18 mouse cellular contexts compared by ENCODE assay signal in the genomic region with DNA sequence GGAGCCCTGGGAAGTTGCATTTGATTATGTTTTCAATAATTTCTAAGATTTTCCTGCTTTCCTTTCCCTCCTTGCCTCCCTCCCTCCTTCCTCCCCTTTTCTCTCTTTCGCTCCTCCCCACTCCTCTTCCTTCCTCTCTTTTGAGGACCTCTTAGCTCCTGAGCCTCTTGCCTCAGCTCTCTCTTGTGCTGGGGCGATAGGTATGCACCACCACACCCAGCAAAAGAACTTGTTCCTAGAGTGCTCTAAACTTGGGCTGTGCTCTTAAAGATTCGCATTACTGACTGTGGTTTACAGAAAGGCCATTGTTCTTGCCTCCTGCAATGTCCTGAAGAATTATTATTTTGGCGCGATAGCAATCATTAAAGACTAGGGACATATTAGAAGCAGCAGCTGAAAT.
"Had no signal": no experiment of that assay in that cellular context is flagged by ENCODE, and none has a peak within 500 bp of the region (broad histone marks: within the 10 kb centered on the region; RNA-seq: fewer than 3 reads in every experiment).

No protein-coding gene starts in this region.

- H3K27ac ChIP-seq: liver, embryonic 12.5 days; liver, embryonic 14.5 days; midbrain, embryonic 10.5 days; midbrain, embryonic 12.5 days; neural tube, embryonic 13.5 days; neural tube, embryonic 15.5 days had no signal

- DNase-seq: lung, embryonic 14.5 days; midbrain, embryonic 14.5 days; retina, postnatal 1 day; right cerebral cortex, adult 18-20 months; right cerebral cortex, postnatal 25 days; right cerebral cortex, postnatal 4 days; spleen, adult 18-20 months; thymus, adult 18-20 months; thymus, postnatal 14 days; thymus, postnatal 36 days had no signal

- H3K9me3 ChIP-seq: liver, embryonic 12.5 days; midbrain, embryonic 10.5 days; midbrain, embryonic 12.5 days; neural tube, embryonic 13.5 days; neural tube, embryonic 15.5 days had no signal

- H3K9ac ChIP-seq: liver, embryonic 12.5 days; liver, embryonic 14.5 days; lung, embryonic 14.5 days; midbrain, embryonic 12.5 days; neural tube, embryonic 13.5 days; neural tube, embryonic 15.5 days had no signal

- H3K4me2 ChIP-seq: liver, embryonic 12.5 days; lung, embryonic 14.5 days; midbrain, embryonic 12.5 days; neural tube, embryonic 13.5 days; neural tube, embryonic 15.5 days had no signal

- H3K4me1 ChIP-seq: midbrain, embryonic 10.5 days; midbrain, embryonic 12.5 days had no signal

- ATAC-seq: liver, embryonic 12.5 days; midbrain, embryonic 16.5 days had no signal

- H3K36me3 ChIP-seq: liver, embryonic 12.5 days had no signal

- H3K27me3 ChIP-seq: liver, embryonic 12.5 days; midbrain, embryonic 12.5 days; neural tube, embryonic 13.5 days; neural tube, embryonic 15.5 days had no signal

- H3K4me3 ChIP-seq: liver, embryonic 12.5 days; midbrain, embryonic 10.5 days; midbrain, embryonic 12.5 days; myocyte; neural tube, embryonic 13.5 days; neural tube, embryonic 15.5 days had no signal
